Mouse (Mus musculus) lung, postnatal 0 days (tissue): ENCODE data around the gene Gm28044.

Experiments used
- CTCF ChIP-seq: IDR thresholded peaks from 2 replicates; pipeline ENCODE4 v1.5.1; 2016; ENCODE audit warnings: antibody characterized with exemption, mild to moderate bottlenecking
- EP300 ChIP-seq: IDR thresholded peaks from 2 replicates; pipeline ENCODE4 v1.6.1; 2016; ENCODE audit warnings: antibody characterized with exemption, mild to moderate bottlenecking, control low read depth

- TF ChIP-seq EP300 (peak; percentile 52), CTCF (peak; percentile 78)
Observed at GRCm38 (mm10) chr13:67332019-67332724, 28.2 kb downstream of the Gm28044 start, which contains the start of gene Zfp595.
